ENCODE assay signal across 8 mouse cellular contexts in genomic region chr1:21166287-21166733, GRCm38 (mm10). TPM values are rescaled to one million over a fixed set of nuclear protein-coding genes. Genes with fewer than 3 reads are reported as not detected.
DNase-seq lines count a peak whose midpoint lies in the region; ATAC-seq and TF ChIP-seq lines count a peak whose summit lies in the region.

No protein-coding gene starts in this region.

- TF ChIP-seq CTCF in heart, postnatal 0 days (IDR thresholded peaks at IDR 0.05; ENCODE audit: low read depth): peak; percentile 89

- WGBS in forebrain, embryonic 12.5 days: under 1% methylated on average over 15 of the region's 15 CpGs
- 0% methylated on average over 15 of the region's 15 CpGs for WGBS in heart, postnatal 0 days
- under 1% methylated on average over 15 of the region's 15 CpGs for WGBS in liver, embryonic 16.5 days (ENCODE audit: insufficient replicate concordance)
- WGBS in neural tube, embryonic 14.5 days: 1% methylated on average over 15 of the region's 15 CpGs

- ATAC-seq in CD4-positive, CD25-positive, alpha-beta regulatory T cell, adult 4 months: peak; percentile 86
- peak; percentile 95 for ATAC-seq in forebrain, embryonic 12.5 days (ENCODE audit: low FRiP score)
- peak; percentile 92 for ATAC-seq in heart, postnatal 0 days (ENCODE audit: insufficient read depth, low read depth)
- ATAC-seq in liver, embryonic 16.5 days (ENCODE audit: low read depth): peak; percentile 79
- peak; percentile 99 for ATAC-seq in neural tube, embryonic 14.5 days (ENCODE audit: low read depth)

- peak; percentile 91 for DNase-seq in heart, postnatal 0 days (ENCODE audit: low spot score)
- peak; percentile 92 to 93 for DNase-seq in kidney, postnatal 4 days
- peak; percentile 93 for DNase-seq in testis, postnatal 10 days (ENCODE audit: low spot score)

- TF ChIP-seq EP300 in heart, postnatal 0 days (IDR thresholded peaks at IDR 0.05; ENCODE audit: low read depth): no peak

- peak overlapping the region; percentile 63 for H3K4me3 ChIP-seq in brown adipose tissue, adult 24 weeks (ENCODE audit: insufficient read depth, low read depth, low read length)
- peak overlapping the region; percentile 39 for H3K4me3 ChIP-seq in forebrain, embryonic 12.5 days (replicated peaks)
- peak overlapping the region; percentile 43 for H3K4me3 ChIP-seq in heart, postnatal 0 days (ENCODE audit: low read depth, low read length)
- peak overlapping the region; percentile 48 for H3K4me3 ChIP-seq in liver, embryonic 16.5 days (ENCODE audit: low read depth, low read length)
- peak overlapping the region; percentile 38 for H3K4me3 ChIP-seq in neural tube, embryonic 14.5 days (ENCODE audit: low read depth, low read length)

- H3K9ac ChIP-seq in forebrain, embryonic 12.5 days: peak overlapping the region; percentile 49
- no peak overlapping the region for H3K9ac ChIP-seq in heart, postnatal 0 days (replicated peaks; ENCODE audit: low read depth, low read length)
- 0 out of 2 replicates have a peak overlapping the region, but pooled peaks have one; percentile 25 for H3K9ac ChIP-seq in liver, embryonic 16.5 days (ENCODE audit: low read depth, low read length)
- H3K9ac ChIP-seq in neural tube, embryonic 14.5 days (replicated peaks; ENCODE audit: low read depth, low read length): peak overlapping the region; percentile 56

- peaks cover 24% of the 10 kb centered on the region for H3K27me3 ChIP-seq in forebrain, embryonic 12.5 days
- no peaks in the 10 kb centered on the region for H3K27me3 ChIP-seq in heart, postnatal 0 days (ENCODE audit: control insufficient read depth, insufficient read depth, low read length)
- H3K27me3 ChIP-seq in liver, embryonic 16.5 days (ENCODE audit: control insufficient read depth, insufficient read depth, low read depth, low read length): no peaks in the 10 kb centered on the region
- no peaks in the 10 kb centered on the region for H3K27me3 ChIP-seq in neural tube, embryonic 14.5 days (ENCODE audit: control insufficient read depth, insufficient read depth, low read length)

- H3K9me3 ChIP-seq in forebrain, embryonic 12.5 days: no peaks in the 10 kb centered on the region
- H3K9me3 ChIP-seq in heart, postnatal 0 days (replicated peaks; ENCODE audit: control insufficient read depth, low read length): no peaks in the 10 kb centered on the region
- no peaks in the 10 kb centered on the region for H3K9me3 ChIP-seq in liver, embryonic 16.5 days (replicated peaks; ENCODE audit: control insufficient read depth, low read length)
- no peaks in the 10 kb centered on the region for H3K9me3 ChIP-seq in neural tube, embryonic 14.5 days (ENCODE audit: control insufficient read depth, low read length)

- no peak overlapping the region for H3K27ac ChIP-seq in brown adipose tissue, adult 24 weeks (replicated peaks; ENCODE audit: low read depth, low read length)
- H3K27ac ChIP-seq in forebrain, embryonic 12.5 days: no peak overlapping the region
- no peak overlapping the region for H3K27ac ChIP-seq in heart, postnatal 0 days (ENCODE audit: low read depth)
- no peak overlapping the region for H3K27ac ChIP-seq in liver, embryonic 16.5 days (ENCODE audit: low read length)
- no peak overlapping the region for H3K27ac ChIP-seq in neural tube, embryonic 14.5 days (ENCODE audit: low read depth, low read length)

- H3K36me3 ChIP-seq in forebrain, embryonic 12.5 days (replicated peaks): no peaks in the 10 kb centered on the region
- H3K36me3 ChIP-seq in heart, postnatal 0 days (replicated peaks; ENCODE audit: control insufficient read depth, insufficient read depth, low read length): no peaks in the 10 kb centered on the region
- H3K36me3 ChIP-seq in liver, embryonic 16.5 days (ENCODE audit: control insufficient read depth, insufficient read depth): no peaks in the 10 kb centered on the region
- no peaks in the 10 kb centered on the region for H3K36me3 ChIP-seq in neural tube, embryonic 14.5 days (ENCODE audit: control insufficient read depth, insufficient read depth, low read length)

- peak overlapping the region; percentile 61 for H3K4me2 ChIP-seq in forebrain, embryonic 12.5 days
- H3K4me2 ChIP-seq in heart, postnatal 0 days (ENCODE audit: low read depth, low read length): peak overlapping the region; percentile 61
- peak overlapping the region; percentile 54 for H3K4me2 ChIP-seq in liver, embryonic 16.5 days (ENCODE audit: low read depth, low read length)
- peak overlapping the region; percentile 68 for H3K4me2 ChIP-seq in neural tube, embryonic 14.5 days (ENCODE audit: low read depth, low read length)

- no peaks in the 10 kb centered on the region for H3K4me1 ChIP-seq in brown adipose tissue, adult 24 weeks (ENCODE audit: control insufficient read depth, insufficient read depth, insufficient read length, low read length)
- peaks cover 13% of the 10 kb centered on the region for H3K4me1 ChIP-seq in forebrain, embryonic 12.5 days
- 0 out of 2 replicates have a peak, but pooled peaks cover 6% of the 10 kb centered on the region for H3K4me1 ChIP-seq in heart, postnatal 0 days (ENCODE audit: control insufficient read depth, insufficient read depth)
- no peaks in the 10 kb centered on the region for H3K4me1 ChIP-seq in liver, embryonic 16.5 days (ENCODE audit: control insufficient read depth, low read depth, low read length)
- H3K4me1 ChIP-seq in neural tube, embryonic 14.5 days (ENCODE audit: control insufficient read depth, insufficient read depth, low read length): peaks cover 8% of the 10 kb centered on the region; the same call in 1 of the 2 replicates

RNA-seq across cellular contexts. Expression of gene Tmem14a, which starts 52.1 kb away (rescaled TPM):
- 1 to 10 TPM; 3.9 to 5.4 TPM for polyA plus RNA-seq in CD4-positive, CD25-positive, alpha-beta regulatory T cell, adult 4 months (2017; shearing (Covaris generic))
- 4.6 and 6.3 TPM in 2 replicates for polyA plus RNA-seq in brown adipose tissue, adult 24 weeks (2012; ENCODE audit: insufficient read depth, insufficient read length, missing spikeins)
- 12.7 and 13.6 TPM in 2 replicates for polyA plus RNA-seq in forebrain, embryonic 12.5 days (2016; fragmentation: Nextera tagmentation; extraction: Ambion mirVana)
- 1.5 and 10.4 TPM in 2 replicates for total RNA-seq in heart, postnatal 0 days (2014; rRNA removed; ENCODE audit: low replicate concordance)
- 9.1 and 10.6 TPM in 2 replicates for polyA plus RNA-seq in heart, postnatal 0 days (2015; fragmentation: Nextera tagmentation; extraction: Ambion mirVana)
- 3.0 and 3.3 TPM in 2 replicates for polyA plus RNA-seq in liver, embryonic 16.5 days (2015; fragmentation: Nextera tagmentation; extraction: Ambion mirVana)
- polyA plus RNA-seq in neural tube, embryonic 14.5 days (2014; fragmentation: Nextera tagmentation; extraction: Ambion mirVana): 19.3 and 20.4 TPM in 2 replicates
